Mouse (Mus musculus): ENCODE data around the gene Prl8a9. TPM values are rescaled to one million over a fixed set of nuclear protein-coding genes. Genes with fewer than 3 reads are reported as not detected.

Prl8a9 gene
- total RNA-seq (2021), result not detected
- long read RNA-seq, experiment 1, result 0 reads
- long read RNA-seq, experiment 2, result 0 reads

DNA sequence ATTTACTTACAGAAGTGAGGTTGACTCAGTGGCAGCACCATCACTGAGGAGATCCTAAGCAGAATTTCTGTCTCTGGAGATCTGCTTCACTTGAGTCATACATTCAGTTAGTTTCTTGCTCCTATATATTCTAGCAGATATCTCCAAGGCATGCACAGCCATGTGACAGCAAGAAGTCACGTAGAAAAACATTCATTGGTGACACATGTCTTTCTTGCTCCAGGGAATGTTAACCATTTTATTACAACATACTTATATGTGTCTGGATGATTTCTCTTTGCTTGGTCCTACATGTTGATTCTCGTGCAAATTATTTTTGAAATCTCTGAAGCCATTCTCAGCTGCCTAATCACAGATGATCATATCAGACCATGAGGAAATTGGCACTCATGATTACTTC is at the start of gene Prl8a9:
Gene Prl8a9 (minus strand): TSS at position 101 of the 400 bp plus-strand sequence.
- no peak for DNase-seq

DNA sequence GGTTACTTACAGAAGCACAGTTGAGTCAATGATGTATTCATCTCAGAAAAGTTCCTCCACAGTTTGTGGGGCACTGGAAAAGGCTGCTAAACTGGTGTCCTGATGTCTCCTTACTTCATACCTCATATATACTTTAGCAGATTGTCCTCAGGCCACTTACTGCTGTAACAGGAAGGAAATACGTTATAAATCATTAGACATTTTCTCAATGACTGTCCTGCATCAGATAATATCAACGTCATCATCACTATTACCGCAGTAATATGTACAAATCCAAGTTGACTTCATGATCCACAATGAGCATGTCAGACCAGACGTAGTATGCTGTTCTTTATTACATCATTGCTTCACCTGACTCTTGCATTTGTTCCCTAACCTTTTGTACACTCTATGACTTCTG is 46.1 kb upstream of the Prl8a9 start, which contains the start of gene Prl7b1:
Gene Prl7b1 (minus strand): TSS at position 101 of the 400 bp plus-strand sequence.
- no peak for DNase-seq

DNA sequence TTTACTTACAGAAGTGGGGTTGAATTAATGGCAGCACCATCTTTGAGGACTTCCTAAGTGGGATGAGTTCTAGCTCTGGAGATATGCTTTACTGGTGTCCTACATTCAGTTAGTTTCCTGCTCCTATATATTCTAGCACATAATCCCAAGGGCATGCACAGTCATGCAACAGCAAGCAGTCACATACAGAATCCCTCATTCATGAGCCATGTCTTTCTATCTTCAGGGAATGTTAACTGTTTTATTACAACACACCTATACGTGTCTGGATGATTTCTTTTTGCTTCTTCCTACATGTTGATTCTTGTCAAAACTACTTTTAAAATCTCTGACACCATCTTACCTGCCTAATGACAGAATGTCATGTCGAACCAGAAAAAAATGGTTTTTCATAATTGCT is 17.7 kb upstream of the Prl8a9 start, which contains the start of gene Prl8a1:
Gene Prl8a1 (minus strand): TSS at position 101 of the 400 bp plus-strand sequence.
- no peak for DNase-seq

DNA sequence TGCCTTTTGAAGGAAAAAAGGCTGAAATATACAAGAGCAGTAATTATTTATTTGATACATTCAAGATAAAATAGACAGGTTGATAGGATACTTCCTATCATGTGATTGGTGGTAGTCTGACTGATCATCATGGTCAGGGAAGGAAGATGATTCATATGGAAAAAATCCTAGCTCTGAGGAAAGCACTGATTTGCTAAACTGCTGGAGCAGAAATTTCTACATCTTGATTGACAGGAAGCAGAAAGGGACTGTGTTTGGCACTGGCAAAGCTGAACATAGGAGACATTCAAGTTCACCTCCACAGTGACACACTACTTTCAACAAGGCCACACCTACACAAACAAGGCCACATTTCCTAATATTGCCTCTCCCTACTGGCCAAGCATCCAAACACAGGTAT is 11.1 kb downstream of the Prl8a9 start:
- DNase-seq, result no peak

DNA sequence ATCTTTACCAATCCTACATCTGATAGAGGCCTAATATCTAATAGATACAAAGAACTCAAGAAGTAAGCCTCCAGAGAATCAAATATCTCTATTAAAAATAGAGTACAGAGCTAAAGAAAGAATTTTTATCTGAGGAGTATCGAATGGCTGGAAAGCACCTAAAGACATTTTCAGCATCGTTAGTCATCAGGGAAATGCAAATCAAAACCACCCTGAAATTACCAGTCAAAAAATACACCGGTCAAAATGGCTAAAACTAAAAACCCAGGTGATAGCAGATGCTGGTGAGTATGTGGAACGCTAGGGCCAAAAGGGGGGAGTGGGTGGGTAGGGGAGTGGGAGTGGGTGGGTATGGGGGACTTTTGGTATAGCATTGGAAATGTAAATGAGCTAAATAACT is 41.2 kb downstream of the Prl8a9 start:
- DNase-seq, result no peak

DNA sequence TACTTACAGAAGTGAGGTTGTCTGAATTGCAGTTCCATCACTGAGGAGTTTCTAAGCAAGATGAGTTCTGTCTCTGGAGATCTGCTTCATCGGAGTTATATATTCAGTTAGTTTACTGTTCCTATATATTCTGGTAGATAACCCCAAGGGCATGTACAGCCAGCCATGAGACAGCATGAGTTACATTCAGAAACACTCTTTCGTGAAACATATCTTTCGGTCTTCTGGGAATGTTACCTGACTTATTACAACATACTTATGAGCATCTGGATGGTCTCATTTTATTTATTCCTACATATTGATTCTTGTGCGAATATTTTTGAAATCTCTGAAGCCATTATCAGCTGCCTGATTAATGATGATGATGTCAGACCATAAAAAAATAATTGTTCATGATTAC is 51.3 kb downstream of the Prl8a9 start, which contains the start of gene Prl8a8:
Gene Prl8a8 (minus strand): TSS at position 101 of the 400 bp plus-strand sequence.
- no peak for DNase-seq

Other genes starting within 250 kb of the Prl8a9 start
- gene Prl8a2, start 218.9 kb downstream of the Prl8a9 start, total RNA-seq (2021), result under 1 TPM; 0.55 to 0.78 TPM
- gene Prl2b1, start 173.8 kb downstream of the Prl8a9 start, total RNA-seq (2021), result not detected
- not detected for gene Prl8a6, start 125.9 kb downstream of the Prl8a9 start, total RNA-seq (2021)
- gene Prl8a8, start 51.4 kb downstream of the Prl8a9 start, total RNA-seq (2021), result not detected
- gene Prl8a1, start 17.6 kb upstream of the Prl8a9 start, total RNA-seq (2021), result not detected
- gene Prl7b1, start 46.0 kb upstream of the Prl8a9 start, total RNA-seq (2021), result not detected
- gene Prl7a1, start 77.9 kb upstream of the Prl8a9 start, total RNA-seq (2021), result not detected
- gene Prl7a2, start 103.4 kb upstream of the Prl8a9 start, total RNA-seq (2021), result not detected
- gene Prl7d1, start 152.1 kb upstream of the Prl8a9 start, total RNA-seq (2021), result not detected
- gene Prl7c1, start 216.2 kb upstream of the Prl8a9 start, total RNA-seq (2021), result not detected
- not detected for gene Prl2a1, start 237.0 kb upstream of the Prl8a9 start, total RNA-seq (2021)